Mouse (Mus musculus) left cerebral cortex, postnatal 10 days (tissue): ENCODE results near the gene 6330403K07Rik. TPM values are rescaled to one million over a fixed set of nuclear protein-coding genes. Genes with fewer than 3 reads are reported as not detected.
A peak's percentile ranks its signal among the peaks of the same experiment; 100 is the strongest.

Experiments
- DNase-seq, 2 experiments: peaks; one replicate each; pipeline ENCODE4 v3.0.0; 2021 to 2022; ENCODE audit warnings: low spot score in 2 of 2, mixed read lengths in 1 of 2; ENCODE audit errors: extremely low spot score in 1 of 2
- intact Hi-C: fragments of 180-260 bp; cut with DNase I; formaldehyde crosslinking; loops from one replicate; pipeline ENCODE4 v1.15.1; 2025
- total RNA-seq, 2 experiments: library from RNA; stranded (reverse); gene quantifications; 2 replicates each; pipeline ENCODE4 v1.2.3; 2021

The 6330403K07Rik gene
- total RNA-seq, 2 experiments from 2014 or later = 166 to 173 TPM

DNA sequence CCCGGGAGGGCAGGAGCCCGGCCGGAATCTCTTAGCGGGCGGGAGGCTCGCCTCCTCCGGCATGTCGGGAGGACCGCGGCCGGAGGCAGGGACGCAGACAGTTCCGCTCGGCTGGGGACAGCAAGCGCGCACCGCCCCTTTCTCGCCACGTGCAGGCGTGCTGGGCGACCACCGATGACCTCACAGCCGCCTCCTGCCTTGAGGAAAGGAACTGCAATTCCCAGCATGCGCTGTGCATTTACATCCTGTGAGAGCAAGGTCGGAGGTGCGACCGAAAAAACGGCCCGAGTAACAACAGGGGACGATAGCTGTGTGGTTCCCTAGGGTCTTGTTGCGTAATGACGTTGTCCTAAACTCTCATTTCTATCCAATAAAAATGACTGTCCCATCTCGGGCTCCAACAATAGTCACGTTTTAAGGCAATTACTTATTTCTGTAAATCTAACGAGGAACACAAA is 29.0 kb downstream of the 6330403K07Rik start, which contains the start of gene Dhx33:
Gene Dhx33 (minus strand): TSS at position 122 of the 458 bp plus-strand sequence.
- peak; percentile 98 for DNase-seq
- intact Hi-C loops = loop anchor here (5.0 to 10.0 kb wide), 2 partner anchors 50 to 198 kb away; no protein-coding TSS in a partner anchor

DNA sequence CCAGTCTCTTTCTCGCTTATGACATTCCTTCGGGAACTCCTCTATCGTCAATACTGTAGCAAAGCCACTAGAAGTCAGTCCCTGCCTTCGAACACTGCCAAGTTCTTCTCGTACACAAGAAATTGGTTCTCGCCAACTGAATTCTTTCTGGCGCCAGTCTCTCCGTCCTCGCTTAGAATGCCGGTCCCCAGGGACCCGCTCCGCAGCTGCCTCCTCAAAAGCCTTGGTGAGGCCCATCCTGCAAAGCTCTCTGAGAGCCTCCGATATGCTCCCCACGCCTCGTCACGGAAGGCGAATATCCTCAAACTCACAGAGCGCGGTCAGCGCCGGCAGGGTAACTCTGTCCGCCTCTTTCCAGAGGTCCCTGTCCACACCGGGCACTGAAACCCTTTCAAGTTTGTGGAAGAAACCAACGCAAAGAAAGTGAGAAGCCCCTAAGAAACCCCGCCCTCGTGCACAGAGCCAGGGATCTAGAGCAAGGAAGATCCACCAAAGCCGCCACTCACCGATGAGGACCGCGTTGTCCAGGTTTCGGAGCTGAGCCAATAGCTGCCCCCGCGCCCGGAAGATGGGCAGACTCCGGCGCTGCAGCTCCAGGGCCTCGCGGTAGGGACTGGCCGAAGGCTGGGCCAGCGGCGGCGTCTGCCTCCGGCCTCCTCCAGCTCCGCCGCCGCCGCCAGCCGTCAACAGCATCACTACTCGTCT is 29.6 kb downstream of the 6330403K07Rik start:
- DNase-seq = peak in 1 of 2 experiments; percentile 23
- intact Hi-C loops = loop anchor here (5.0 to 10.0 kb wide), 2 partner anchors 51 to 199 kb away; no protein-coding TSS in a partner anchor

DNA sequence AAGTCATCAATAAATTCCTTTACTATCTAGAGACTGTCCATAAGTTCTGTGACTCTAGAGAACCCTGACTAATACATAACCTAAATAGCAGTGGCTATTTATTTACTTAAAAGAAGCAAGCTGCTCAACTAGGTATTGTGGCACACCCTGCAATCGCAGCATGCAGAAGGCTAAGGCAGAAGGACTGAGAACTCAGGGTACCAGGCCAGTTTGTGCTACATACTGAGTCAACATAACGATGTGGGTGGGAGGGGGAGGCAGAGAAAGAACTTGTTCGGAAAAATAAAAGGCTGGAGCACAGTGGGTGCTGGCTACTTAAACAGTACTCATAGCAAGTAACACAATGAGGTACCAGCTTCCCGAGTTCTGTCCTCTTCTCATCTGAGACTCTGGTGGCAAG is 32.1 kb downstream of the 6330403K07Rik start:
- intact Hi-C loops = loop anchor here (5.0 to 10.0 kb wide), 2 partner anchors 54 to 201 kb away; no protein-coding TSS in a partner anchor
- DNase-seq = no peak

DNA sequence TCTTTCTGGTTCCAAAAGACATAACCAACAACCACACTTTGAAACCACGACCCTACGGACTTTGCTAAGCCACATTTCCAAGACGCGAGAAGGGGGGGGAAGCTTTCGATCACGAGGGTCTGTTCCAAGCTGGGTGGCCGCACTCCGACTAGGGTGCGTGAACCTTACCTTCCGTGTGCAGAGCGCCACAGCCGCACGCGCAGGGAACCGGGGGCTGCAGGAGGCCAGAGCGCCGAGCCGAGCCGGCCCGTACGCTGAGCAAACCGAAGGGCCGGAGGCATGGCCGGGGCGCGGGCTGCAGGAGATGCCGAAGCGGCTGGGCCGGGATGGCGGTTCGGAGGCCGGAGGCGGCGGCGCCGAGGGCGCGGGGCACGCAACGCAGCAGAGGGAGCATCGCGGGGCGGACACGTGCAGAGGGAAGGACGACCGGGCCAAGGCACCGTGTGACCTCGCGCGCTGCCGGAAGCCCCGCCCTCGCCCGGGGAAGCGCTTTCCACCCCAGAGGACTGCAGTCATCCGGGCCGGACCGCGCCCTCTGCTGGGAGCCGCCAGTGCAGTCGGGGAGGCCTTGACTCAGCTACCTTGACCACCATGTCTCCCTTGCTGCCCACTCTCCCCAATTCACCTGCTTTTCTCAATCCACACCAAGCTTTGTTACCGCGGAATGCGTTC is 50.6 kb downstream of the 6330403K07Rik start, which contains the start of gene C1qbp:
Gene C1qbp (minus strand): TSS at position 470 of the 672 bp plus-strand sequence.
- intact Hi-C loops = no loop called here
- DNase-seq = peak; percentile 90 to 97

- DNase-seq = no peak
- intact Hi-C loops = no loop called here
Observed at GRCm38 (mm10) chr11:70982030-70982429, 51.3 kb downstream of the 6330403K07Rik start.

Other genes with a start within 250 kb of the 6330403K07Rik start
- not detected for gene Scimp, start 220.9 kb downstream of the 6330403K07Rik start, total RNA-seq
- 100 to 1,000 TPM; 113 to 115 TPM for gene Rabep1, start 188.7 kb downstream of the 6330403K07Rik start, total RNA-seq
- 10 to 100 TPM; 59.3 to 63.9 TPM for gene Nup88, start 63.5 kb downstream of the 6330403K07Rik start, total RNA-seq
- gene Rpain, start 63.3 kb downstream of the 6330403K07Rik start, total RNA-seq = 10 to 100 TPM; 39.2 to 45.9 TPM
- gene C1qbp, start 50.5 kb downstream of the 6330403K07Rik start, total RNA-seq = 100 to 1,000 TPM; 108 to 114 TPM
- 10 to 100 TPM; 18.8 to 21.9 TPM for gene Dhx33, start 29.1 kb downstream of the 6330403K07Rik start, total RNA-seq
- 10 to 100 TPM; 10.3 to 12.3 TPM for gene Mis12, start 13.9 kb downstream of the 6330403K07Rik start, total RNA-seq
- gene Derl2, start 13.7 kb downstream of the 6330403K07Rik start, total RNA-seq = 10 to 100 TPM; 23.1 to 23.5 TPM
- gene Nlrp1a, start 111.2 kb upstream of the 6330403K07Rik start, total RNA-seq = under 1 TPM; 0.54 to 0.71 TPM
- under 1 TPM; 0.10 to 0.11 TPM for gene Nlrp1b, start 197.2 kb upstream of the 6330403K07Rik start, total RNA-seq